Mouse (Mus musculus) left cerebral cortex, adult 18-20 months (tissue): Measurements from ENCODE around the gene Hoxa9. TPM values are rescaled to one million over a fixed set of nuclear protein-coding genes. Genes with fewer than 3 reads are reported as not detected.

Source experiments
- DNase-seq, 2 experiments: peaks; one replicate each; pipeline ENCODE4 v3.0.0; 2021 to 2022; ENCODE audit warnings: low spot score in 2 of 2, mixed read lengths in 1 of 2
- microRNA-seq, 2 experiments: library from miRNA; unstranded; fragments of <30 nt; microRNA quantifications; one replicate each; pipeline ENCODE4 v1.2.0; 2021
- total RNA-seq, 2 experiments: library from RNA; stranded (reverse); gene quantifications; 2 replicates each; pipeline ENCODE4 v1.2.3; 2021

Gene Hoxa9
- total RNA-seq, 2 experiments from 2014 or later: not detected

DNA sequence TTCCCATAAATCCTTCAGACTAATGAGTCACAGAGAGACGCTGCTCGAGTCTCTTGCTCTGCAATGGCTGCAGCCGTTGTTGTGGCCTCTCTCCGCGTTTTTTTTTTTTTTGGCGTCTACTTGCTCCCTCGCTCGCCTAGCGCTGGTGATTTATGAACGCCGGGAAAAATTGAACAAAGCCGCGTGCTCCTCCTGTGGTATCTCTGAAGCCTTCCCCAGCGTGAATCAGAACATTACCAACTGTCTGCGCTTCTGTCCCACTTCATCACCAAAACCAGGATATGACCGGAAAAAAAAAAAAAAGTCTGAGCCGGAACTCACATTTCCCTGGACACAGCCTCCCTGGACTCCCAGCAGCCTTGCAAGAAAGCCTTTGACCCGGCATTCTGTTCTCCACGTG is 45.7 kb downstream of the Hoxa9 start:
- DNase-seq: no peak

DNA sequence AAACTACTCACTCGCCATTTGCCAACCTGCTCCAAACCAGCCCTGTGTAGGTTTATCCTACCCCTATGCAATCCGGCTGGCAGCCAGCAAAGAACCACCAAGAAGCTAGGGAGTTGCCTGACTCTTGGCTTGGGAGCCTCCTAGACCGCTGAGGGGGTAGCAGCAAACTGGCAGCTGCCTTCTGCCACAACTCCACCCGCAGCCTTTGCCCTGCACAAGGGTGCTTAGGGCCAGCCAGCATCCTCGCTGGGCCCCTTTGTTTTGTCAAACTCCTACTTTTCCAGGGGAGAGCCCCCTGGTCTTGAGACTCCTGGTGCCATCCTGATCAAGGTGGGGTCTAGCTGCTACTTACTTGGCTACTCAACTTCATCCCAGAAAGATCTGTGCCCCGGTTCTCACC is 46.2 kb downstream of the Hoxa9 start:
- no peak for DNase-seq

DNA sequence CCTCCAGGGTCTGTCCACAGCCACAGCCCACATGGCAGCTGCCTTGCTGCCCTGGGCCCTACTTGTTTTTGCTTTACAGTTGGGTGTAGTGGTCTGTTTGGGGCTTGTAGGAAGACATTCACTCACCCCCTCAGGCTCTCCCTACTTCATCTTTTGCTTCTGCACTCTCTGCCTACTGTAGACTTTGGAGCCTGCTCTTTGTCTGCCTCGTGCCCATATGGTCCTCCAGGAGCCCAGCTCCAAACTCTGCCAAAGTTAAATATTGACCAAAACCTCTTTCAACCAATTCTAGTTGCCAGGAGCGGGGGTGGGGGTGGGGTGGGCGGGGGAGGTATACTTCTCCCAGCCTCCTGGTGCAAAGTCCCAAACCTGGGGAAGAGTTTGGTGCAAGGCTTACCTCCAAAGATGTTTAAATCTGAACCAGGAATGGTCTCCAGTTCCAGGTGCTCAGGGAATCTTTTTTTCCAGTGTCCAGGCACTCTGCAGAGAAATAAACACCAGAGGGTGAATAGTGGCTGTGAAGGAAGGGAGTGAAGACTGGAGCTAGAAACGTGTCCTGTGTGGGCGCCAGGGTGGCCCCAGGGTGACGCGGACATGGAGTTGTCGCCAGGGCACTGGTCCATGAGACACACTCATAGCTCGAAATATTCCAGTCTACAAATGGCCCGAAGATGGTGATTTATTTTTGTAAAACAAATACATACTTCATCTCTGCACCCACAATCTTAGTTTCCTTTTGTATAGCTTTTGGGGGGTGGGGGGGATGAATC is 47.4 kb downstream of the Hoxa9 start:
- DNase-seq: no peak

DNA sequence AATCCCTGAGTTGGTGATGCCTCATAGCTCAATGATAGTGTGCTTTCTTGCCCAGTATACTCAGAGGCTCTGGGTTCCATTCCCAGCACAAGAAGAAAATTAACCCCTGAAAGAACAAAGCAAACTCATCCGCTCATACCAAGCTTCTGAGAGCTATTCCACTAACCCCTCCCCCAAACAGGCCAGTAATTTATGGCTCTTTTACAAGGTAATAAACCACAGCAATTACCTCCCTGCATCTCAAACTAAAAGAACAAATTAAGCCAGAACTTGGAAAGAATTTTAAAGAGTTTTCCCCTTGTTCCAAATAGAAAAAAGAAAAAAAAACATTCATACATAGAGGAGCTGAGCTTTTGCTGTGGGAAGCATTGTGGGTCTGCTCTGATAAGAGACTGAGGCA is 48.1 kb downstream of the Hoxa9 start:
- no peak for DNase-seq

DNA sequence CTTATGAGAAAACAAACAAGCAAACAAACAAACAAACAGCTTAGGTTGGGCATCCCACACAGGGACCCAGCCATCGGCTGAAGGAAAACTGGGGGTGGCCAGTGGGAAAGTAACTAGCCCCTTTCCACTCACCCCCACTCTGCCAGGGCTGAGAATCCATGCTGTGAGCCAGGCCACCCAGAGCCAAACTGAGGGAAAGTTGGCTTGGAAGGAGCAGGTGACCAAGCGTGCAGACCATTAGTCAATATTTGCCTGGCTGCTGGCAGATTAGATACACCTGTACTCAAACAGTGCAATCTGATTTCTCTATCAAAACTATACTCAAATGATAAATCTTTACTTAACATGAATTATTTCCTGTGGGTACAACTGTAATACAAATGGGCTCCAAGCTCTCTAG is 48.9 kb downstream of the Hoxa9 start:
- DNase-seq: no peak

DNA sequence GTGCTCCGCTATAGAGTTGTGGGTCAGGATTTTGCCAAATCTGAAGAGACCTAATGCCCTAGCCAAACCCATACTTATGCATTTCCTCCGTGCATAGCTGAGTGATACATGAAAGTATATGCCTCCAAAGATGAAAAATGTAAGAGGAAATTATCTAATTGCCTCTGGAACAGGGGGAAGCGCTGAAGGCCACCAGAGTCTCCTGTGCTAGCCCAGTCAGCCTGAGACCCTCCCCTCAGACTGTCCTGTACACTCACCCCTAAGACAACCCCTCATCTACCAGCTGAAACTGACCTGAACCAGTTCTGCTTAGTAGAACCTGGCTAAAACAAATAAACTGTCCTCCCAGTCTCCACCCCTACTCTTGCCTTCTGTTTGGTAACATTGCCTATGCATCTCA is 50.2 kb downstream of the Hoxa9 start:
- DNase-seq: no peak

DNA sequence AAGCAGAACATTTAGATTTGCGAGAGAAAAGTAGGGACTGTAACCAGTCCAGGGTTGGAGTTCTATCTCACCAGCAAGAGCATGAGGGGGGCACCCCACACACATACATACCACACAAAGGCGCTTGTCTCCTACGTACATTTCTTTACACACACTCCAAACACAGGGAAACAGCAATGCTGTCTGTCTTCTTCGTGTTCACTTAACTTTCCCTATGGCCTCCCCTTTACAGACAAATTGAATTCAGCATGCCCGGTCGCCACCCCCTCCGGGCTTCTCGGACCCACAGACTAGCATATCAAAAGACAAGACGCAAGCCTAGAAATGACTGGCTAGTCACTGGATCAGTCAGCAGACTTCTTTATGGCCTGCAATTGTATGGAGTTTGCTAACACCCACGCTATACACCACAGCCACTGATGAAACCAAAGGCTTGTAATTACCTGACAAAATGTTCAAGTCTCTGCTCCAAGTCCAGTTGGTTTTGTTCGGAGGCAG is 50.6 kb downstream of the Hoxa9 start:
- DNase-seq: no peak

DNA sequence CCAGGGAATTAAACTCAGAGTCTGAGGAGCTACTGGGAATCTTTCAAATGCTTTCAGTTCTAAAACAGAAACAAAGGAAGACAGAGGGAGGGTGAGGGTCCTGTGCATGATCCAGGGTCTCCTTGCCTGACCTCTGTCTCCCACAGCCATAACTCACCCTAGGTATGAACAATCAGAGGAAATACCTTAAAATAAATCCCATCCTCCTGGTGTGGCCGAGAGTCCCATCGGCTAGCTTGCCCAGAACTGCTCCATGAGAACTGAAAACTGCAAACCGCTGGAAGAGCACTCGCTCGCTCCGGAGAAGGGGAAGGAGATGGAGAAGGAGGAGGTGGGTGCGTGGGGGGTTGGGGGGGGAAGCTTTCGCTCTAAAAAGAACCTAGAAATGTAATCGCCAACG is 51.2 kb downstream of the Hoxa9 start:
- no peak for DNase-seq

DNA sequence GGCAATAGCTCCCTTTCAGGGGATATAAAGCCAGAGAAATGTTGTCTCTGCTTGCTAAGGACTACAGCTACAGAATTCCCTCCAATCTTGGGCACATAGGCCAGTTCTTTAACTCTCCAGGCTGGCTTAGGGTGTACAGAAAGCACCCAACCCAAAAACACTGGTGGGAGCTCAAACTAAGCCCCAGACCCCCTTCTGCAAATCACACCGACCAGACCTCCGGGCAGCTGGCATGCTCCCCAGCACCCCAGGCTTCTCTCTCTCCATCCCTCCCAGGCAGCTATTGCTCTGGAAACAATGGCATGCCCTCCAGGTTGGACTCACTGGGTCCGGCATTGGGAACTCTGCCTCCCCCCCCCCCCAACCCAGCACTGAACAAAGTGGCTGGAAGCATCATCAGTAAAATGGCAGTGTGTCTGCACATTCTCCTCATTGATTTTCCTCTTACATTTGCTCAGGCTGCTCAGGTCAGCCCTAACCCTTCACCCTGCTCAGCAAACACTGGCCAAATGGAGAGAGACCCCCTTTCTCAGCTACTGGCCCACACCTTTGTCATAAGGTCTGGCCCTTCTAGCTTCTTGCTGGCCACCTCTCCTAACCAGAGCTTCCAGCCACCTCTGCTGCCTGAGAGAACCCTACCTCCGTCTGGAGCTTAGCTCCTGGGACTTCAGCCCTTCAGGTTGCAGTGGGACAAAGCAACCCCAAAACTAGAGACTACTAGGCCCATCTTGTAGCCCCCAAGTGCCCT is 51.8 kb downstream of the Hoxa9 start:
- DNase-seq: no peak

DNA sequence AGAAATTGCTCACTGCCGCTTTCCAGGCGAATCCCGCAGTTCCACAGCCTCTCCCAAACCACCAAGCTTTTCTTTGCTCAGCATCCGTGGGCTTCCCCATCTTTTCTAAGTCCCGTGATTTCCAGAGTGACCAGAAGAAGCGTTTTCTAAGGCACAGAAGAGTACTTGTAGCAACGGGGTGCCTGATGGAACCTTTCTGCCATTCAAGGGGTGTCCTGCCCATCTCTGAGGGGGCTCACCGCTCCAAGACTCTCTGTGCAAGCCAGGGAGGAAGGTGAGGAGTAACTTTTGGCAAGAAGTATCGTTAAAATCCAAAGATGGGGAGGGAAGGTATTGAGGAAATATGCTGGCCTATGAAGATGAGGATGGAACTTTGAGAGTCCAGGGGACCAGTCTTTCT is 53.1 kb downstream of the Hoxa9 start:
- no peak for DNase-seq

DNA sequence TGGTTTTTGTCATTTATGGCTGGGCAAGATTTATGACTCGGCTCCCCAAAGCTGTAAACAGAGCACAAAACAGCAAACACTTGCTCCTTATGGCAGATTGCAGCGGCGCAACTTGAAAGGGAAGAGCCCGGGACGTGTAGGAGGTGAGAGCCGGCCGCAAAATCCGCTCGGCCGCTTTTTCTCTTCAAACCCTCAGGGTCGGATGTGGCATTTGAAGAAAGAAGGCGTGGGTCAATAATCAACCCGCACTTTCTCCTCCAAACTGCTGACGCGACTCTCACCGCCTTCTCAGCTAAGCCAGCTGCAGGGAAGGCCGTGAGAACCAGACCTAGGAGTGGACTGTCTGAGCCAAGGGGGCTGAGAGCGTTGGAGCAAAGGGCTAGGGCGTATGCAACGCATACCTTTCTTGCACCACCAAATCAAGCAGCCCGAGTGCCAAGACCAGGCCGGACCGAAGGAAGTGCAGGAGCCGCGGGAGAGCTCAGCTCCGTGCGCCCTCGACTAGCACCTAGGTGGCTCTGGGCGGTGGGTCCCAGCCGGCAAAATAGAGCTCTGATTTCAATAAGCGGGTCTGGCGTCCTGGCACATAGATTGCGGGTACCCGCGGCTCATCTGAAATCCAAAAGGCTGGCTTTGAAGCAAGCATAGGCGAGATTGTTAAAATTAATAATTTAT is 53.7 kb downstream of the Hoxa9 start, which contains the start of gene 5730596B20Rik:
5730596B20Rik (plus strand) TSS at position 438 of the 675 bp plus-strand sequence.
- DNase-seq: no peak

DNA sequence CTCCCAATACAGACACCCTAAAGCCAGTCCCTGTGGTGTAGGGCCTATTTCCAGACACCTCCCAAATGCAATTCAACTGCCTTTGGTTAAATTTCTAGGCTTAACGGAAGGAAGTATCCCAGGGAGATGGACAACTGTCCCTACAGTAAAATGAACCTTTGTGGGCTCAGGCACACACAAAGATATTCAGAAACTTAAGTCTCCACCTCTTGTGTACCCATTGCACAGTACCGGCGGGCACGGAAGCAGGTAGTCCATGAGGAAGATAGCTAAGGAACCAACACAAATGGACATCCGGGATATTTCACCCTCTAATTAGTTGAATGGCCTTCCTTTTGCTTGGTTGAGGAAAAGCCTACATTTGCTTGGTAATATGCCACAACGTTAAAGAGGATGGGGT is 54.5 kb downstream of the Hoxa9 start:
- no peak for DNase-seq

DNA sequence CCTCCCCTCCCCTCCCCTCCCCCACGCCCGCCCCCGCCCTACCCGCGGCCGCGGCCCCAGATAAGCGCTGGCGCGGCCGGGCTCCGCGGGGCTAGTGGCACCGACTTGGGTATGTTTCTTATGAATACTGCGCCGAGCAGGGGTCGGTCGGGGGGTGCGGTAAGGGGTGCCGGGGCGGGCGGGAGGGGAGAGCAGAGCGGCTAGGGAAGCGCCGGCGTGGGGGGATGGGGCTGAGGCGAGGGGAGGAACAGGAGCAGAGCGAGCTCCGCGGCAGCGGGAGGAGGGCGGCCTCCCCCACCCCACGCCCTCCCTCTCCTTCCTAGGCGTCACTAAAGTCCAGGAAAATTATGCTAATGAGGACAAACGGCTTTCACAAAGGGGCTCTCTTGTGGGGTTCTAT is 55.0 kb downstream of the Hoxa9 start:
- no peak for DNase-seq

DNA sequence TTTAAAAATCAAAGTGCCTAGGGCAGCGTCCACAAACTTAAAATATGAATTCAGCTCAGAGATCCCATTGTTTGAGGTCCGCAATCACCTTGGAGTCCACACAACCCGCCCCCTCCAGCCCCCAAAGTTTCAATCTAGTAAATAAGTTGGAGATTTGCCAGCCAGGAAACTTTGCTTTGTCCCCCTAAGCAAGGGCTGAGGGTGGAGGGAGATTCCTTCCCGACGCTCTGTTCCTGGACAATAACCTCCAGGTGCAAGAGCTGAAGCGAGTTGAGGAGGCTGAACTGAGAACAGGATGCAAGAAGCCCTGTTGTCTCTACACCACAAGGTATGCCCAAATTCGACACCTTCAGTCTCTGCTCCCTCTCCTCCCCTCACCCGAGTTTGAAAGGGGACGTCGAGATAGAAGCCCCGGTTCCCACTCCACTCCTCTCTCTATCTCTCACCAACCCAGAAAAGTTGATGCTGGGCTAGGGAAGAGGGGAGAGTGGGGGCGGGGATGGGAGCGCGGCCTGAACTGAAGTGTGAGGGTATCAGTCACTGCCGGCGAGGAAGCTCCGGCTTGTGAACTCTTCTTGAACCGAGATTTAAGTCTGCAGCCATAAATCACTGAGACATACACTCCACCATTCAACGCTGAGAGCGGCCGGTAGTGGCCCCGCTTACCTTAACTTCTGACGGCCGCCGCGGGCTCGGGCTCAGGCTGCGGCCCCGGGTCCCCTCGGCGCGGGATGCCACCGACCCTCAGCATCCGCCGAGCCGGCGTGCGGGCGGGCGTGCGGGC is 55.7 kb downstream of the Hoxa9 start:
- no peak for DNase-seq

DNA sequence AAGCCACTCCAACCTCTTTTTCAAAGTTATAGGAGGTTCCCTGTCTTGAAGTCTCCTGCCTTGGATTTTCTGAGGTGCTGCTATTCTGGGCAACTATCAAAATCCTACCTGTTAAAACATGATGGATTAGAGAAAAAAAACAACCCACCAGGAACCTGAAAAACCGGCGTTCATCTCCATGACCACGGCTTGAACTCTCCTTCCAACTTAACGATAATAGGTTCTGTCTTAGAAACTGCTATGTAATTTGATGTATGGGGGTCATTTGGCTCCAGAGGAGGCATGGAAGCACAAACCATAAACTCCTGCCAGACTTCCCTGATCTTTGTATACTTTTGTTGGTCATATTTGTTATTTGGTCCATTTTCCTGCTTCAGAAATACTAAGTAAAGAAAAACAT is 57.2 kb downstream of the Hoxa9 start:
- no peak for DNase-seq

Small RNAs within 50 kb of the gene (microRNA-seq; reads per million reads assigned to microRNA genes)
- 1.1 to 1.2 reads per million in 2 experiments for gene Mir196b

Other genes with a start within 250 kb of the Hoxa9 start
- 10 to 100 TPM; 15.9 to 16.5 TPM for gene Skap2, start 218.5 kb downstream of the Hoxa9 start, total RNA-seq
- not detected for gene Hoxa1, start 72.8 kb downstream of the Hoxa9 start, total RNA-seq
- gene Hoxa2, start 66.3 kb downstream of the Hoxa9 start, total RNA-seq: not detected
- not detected for gene 5730596B20Rik, start 53.6 kb downstream of the Hoxa9 start, total RNA-seq
- not detected for gene Hoxa4, start 39.3 kb downstream of the Hoxa9 start, total RNA-seq
- gene Hoxa5, start 26.5 kb downstream of the Hoxa9 start, total RNA-seq: not detected
- gene Hoxa6, start 22.4 kb downstream of the Hoxa9 start, total RNA-seq: not detected
- gene Hoxa3, start 17.8 kb downstream of the Hoxa9 start, total RNA-seq: not detected
- not detected for gene Gm28308, start 17.8 kb downstream of the Hoxa9 start, total RNA-seq
- gene Hoxa7, start 9.2 kb downstream of the Hoxa9 start, total RNA-seq: not detected
- gene Hoxa10, start 9.8 kb upstream of the Hoxa9 start, total RNA-seq: not detected
- gene Hoxa11, start 14.7 kb upstream of the Hoxa9 start, total RNA-seq: not detected
- not detected for gene Hoxa13, start 29.8 kb upstream of the Hoxa9 start, total RNA-seq
- gene Evx1, start 82.4 kb upstream of the Hoxa9 start, total RNA-seq: not detected